Mouse (Mus musculus) brain, adult 10 weeks (tissue): ENCODE results near the gene Gm17359. TPM values are rescaled to one million over a fixed set of nuclear protein-coding genes. Genes with fewer than 3 reads are reported as not detected.

Experiments used
- polyA plus RNA-seq: library from polyadenylated mRNA; stranded (reverse); fragments of 350-450 nt; fragmentation: Illumina TruSeq; extraction: RNeasy Lipid Tissue Mini Kit (QIAGEN cat#74804); gene quantifications from one replicate; pipeline ENCODE4 v1.2.3, GENCODE M21; 2015; ENCODE audit warnings: low read depth, low replicate concordance

Gm17359 gene
- polyA plus RNA-seq, result not detected

DNA sequence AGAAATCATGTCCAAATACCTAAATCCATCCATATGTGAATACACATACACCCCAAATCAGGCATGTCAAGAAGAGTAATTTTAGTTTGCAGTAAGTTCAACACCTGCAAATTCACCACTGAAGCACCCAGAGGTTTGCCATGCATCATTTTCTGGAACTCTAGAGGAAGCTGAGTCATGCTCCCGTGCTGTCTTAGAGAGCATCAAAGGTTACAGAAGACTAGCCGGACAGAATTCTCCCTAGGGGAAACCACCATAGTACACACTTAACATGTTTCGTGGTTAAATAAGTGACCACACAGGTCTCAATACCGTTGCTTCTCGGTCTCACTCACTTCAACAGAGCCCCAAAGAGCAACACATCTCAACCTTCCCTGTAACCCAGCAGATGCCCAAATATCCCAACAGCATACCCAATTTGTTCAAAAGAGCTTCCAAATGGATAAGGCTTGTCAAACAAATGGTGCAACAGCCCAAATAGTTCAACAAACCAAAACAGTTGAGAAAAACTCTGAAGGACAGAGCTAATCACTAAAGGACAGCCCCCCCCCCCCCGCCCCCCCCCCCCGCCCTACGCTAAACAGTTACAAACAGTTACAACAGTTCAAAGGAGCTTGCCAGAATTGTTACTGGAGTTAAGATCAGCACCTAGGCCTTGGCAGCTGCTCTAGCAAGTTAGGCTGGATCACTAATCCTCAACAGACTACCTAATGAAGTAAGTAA is at the start of gene Gm17359:
Gm17359 (plus strand) TSS at position 618 of the 723 bp plus-strand sequence.

Other genes starting within 250 kb of the Gm17359 start
- gene Rapgef2, start 50.1 kb upstream of the Gm17359 start, polyA plus RNA-seq, result 44.3 TPM
- 7.2 TPM for gene Fnip2, start 231.1 kb downstream of the Gm17359 start, polyA plus RNA-seq